Mouse (Mus musculus) hindbrain, embryonic 12.5 days (tissue): Measurements from ENCODE around the gene Tead2. TPM values are rescaled to one million over a fixed set of nuclear protein-coding genes. Genes with fewer than 3 reads are reported as not detected.
A peak's percentile ranks its signal among the peaks of the same experiment; 100 is the strongest.
"Not testable (repeated sequence)": the region's sequence is repeated elsewhere in the genome, so short reads cannot be mapped to it uniquely, and the experiment has no call there.

ENCODE experiments used
- ATAC-seq: fragments of 200-750 bp; cut with Nextera tagmentation; 2 replicates; pipeline ENCODE4 v1.8.0; 2017; ENCODE audit warnings: moderate TSS enrichment; ENCODE audit not compliant: low FRiP score
- H3K27ac ChIP-seq: fragments of 300-500 bp; sonication (generic); 2 replicates; pipeline ENCODE4 v1.5.1; 2016; ENCODE audit warnings: mild to moderate bottlenecking
- H3K27me3 ChIP-seq: fragments of 300-500 bp; sonication (generic); 2 replicates; pipeline ENCODE4 v1.6.1; 2016; ENCODE audit warnings: mild to moderate bottlenecking
- H3K36me3 ChIP-seq: fragments of 300-500 bp; sonication (generic); 2 replicates; pipeline ENCODE4 v1.6.1; 2016; ENCODE audit warnings: mild to moderate bottlenecking
- H3K4me1 ChIP-seq: fragments of 300-500 bp; sonication (generic); 2 replicates; pipeline ENCODE4 v1.6.1; 2016
- H3K4me2 ChIP-seq: fragments of 300-500 bp; sonication (generic); replicated peaks from 2 replicates; pipeline ENCODE4 v1.6.1; 2016; ENCODE audit warnings: mild to moderate bottlenecking
- H3K4me3 ChIP-seq: fragments of 300-500 bp; sonication (generic); 2 replicates; pipeline ENCODE4 v1.5.1; 2016; ENCODE audit warnings: mild to moderate bottlenecking
- H3K9ac ChIP-seq: fragments of 300-500 bp; sonication (generic); 2 replicates; pipeline ENCODE4 v1.6.1; 2016; ENCODE audit warnings: mild to moderate bottlenecking, moderate library complexity
- H3K9me3 ChIP-seq: fragments of 300-500 bp; sonication (generic); replicated peaks from 2 replicates; pipeline ENCODE4 v1.6.1; 2016; ENCODE audit warnings: mild to moderate bottlenecking
- WGBS: fragments of 180-500 bp; shearing (Covaris S2); methylation state at CpG from one replicate; pipeline ENCODE4 v1.1.7; 2016; 5-methylcytosine and 5-hydroxymethylcytosine counted together
- polyA plus RNA-seq: library from polyadenylated mRNA; unstranded; fragments of >200 nt; fragmentation: Nextera tagmentation; extraction: Ambion mirVana; gene quantifications from 2 replicates; pipeline ENCODE4 v1.2.1, GENCODE M21; 2016

Tead2 gene
- 185 and 208 TPM in 2 replicates for polyA plus RNA-seq

GRCm38 (mm10) chr7:45215673-45216441 lies at the start of gene Tead2:
Gene Tead2 (plus strand): TSS chr7:45215753.
- H3K27me3 ChIP-seq, result peaks cover 16% of the 10 kb centered on the region
- peak within 1 kb of the TSS; percentile 91 for H3K27ac ChIP-seq
- H3K9ac ChIP-seq, result peak within 1 kb of the TSS; percentile 83
- peak; percentile 57 for ATAC-seq
- H3K4me3 ChIP-seq, result peak within 1 kb of the TSS; percentile 70
- peak within 1 kb of the TSS; percentile 79 for H3K4me2 ChIP-seq
- H3K4me1 ChIP-seq, result peaks cover 44% of the 10 kb centered on the region
- WGBS, result under 1% methylated on average over 55 of the region's 55 CpGs
- peaks cover 30% of the 10 kb centered on the region for H3K36me3 ChIP-seq
- H3K9me3 ChIP-seq, result no peaks in the 10 kb centered on the region

GRCm38 (mm10) chr7:45166950-45167401 lies 48.6 kb upstream of the Tead2 start:
- WGBS, result 38% methylated on average over 5 of the region's 10 CpGs
- Histone ChIP-seq H3K4me1 (peaks cover 34% of the 10 kb centered on the region), H3K36me3 (no peaks in the 10 kb centered on the region), H3K9ac (peak overlapping the region; percentile 27; the same call in 1 of the 2 replicates), H3K27me3 (peaks cover 95% of the 10 kb centered on the region), H3K4me2 (no peak overlapping the region), H3K4me3 (no peak overlapping the region), H3K9me3 (peaks cover 12% of the 10 kb centered on the region), H3K27ac (no peak overlapping the region)
- ATAC-seq, result no peak

- peaks cover 12% of the 10 kb centered on the region for H3K9me3 ChIP-seq
- H3K27ac ChIP-seq, result no peak overlapping the region
- H3K4me2 ChIP-seq, result peak overlapping the region; percentile 1
- peak overlapping the region; percentile 9; the same call in 1 of the 2 replicates for H3K9ac ChIP-seq
- peaks cover 98% of the 10 kb centered on the region for H3K27me3 ChIP-seq
- ATAC-seq, result peak; percentile 36; the same call in 1 of the 2 replicates
- peaks cover 26% of the 10 kb centered on the region for H3K4me1 ChIP-seq
- no peak overlapping the region for H3K4me3 ChIP-seq
- 2% methylated on average over 19 of the region's 19 CpGs for WGBS
- H3K36me3 ChIP-seq, result no peaks in the 10 kb centered on the region
These were observed 47.6 kb upstream of the Tead2 start for GRCm38 (mm10) chr7:45167761-45168445.

- Histone ChIP-seq H3K9ac (no peak overlapping the region), H3K27ac (no peak overlapping the region), H3K36me3 (no peaks in the 10 kb centered on the region), H3K4me1 (peaks cover 25% of the 10 kb centered on the region), H3K4me3 (peak overlapping the region; percentile 6; the same call in 1 of the 2 replicates), H3K9me3 (peaks cover 12% of the 10 kb centered on the region), H3K4me2 (peak overlapping the region; percentile 26; the same call in 1 of the 2 replicates), H3K27me3 (peaks cover 96% of the 10 kb centered on the region)
- ATAC-seq, result no peak
- WGBS, result 3% methylated on average over 24 of the region's 24 CpGs
These were observed 46.9 kb upstream of the Tead2 start for GRCm38 (mm10) chr7:45168656-45169055.

- Histone ChIP-seq H3K4me2 (no peak overlapping the region), H3K4me1 (peaks cover 20% of the 10 kb centered on the region), H3K27me3 (peaks cover 96% of the 10 kb centered on the region), H3K36me3 (no peaks in the 10 kb centered on the region), H3K27ac (no peak overlapping the region), H3K9ac (no peak overlapping the region), H3K9me3 (peaks cover 12% of the 10 kb centered on the region), H3K4me3 (no peak overlapping the region)
- ATAC-seq, result no peak
- WGBS, result 95% methylated on average over 3 of the region's 3 CpGs
These were observed 46.1 kb upstream of the Tead2 start for GRCm38 (mm10) chr7:45169495-45169894.

- no peak for ATAC-seq
These were observed 42.6 kb upstream of the Tead2 start for GRCm38 (mm10) chr7:45172974-45173373.

GRCm38 (mm10) chr7:45173772-45174171 lies 41.8 kb upstream of the Tead2 start:
- H3K9me3 ChIP-seq, result peaks cover 12% of the 10 kb centered on the region
- H3K27me3 ChIP-seq, result peaks cover 96% of the 10 kb centered on the region
- H3K27ac ChIP-seq, H3K9ac ChIP-seq, H3K4me3 ChIP-seq, ATAC-seq, H3K36me3 ChIP-seq, H3K4me2 ChIP-seq: not testable (repeated sequence)
- peaks cover 16% of the 10 kb centered on the region for H3K4me1 ChIP-seq
- 59% methylated on average over 1 of the region's 1 CpGs for WGBS

More at GRCm38 (mm10) chr7:45172974-45173373, 42.6 kb upstream of the Tead2 start:
- H3K4me1 ChIP-seq, result peaks cover 24% of the 10 kb centered on the region
- no peak overlapping the region for H3K4me2 ChIP-seq
- peaks cover 12% of the 10 kb centered on the region for H3K9me3 ChIP-seq
- WGBS, result 66% methylated on average over 7 of the region's 7 CpGs
- H3K4me3 ChIP-seq, result no peak overlapping the region
- peaks cover 96% of the 10 kb centered on the region for H3K27me3 ChIP-seq
- H3K36me3 ChIP-seq, result no peaks in the 10 kb centered on the region
- H3K9ac ChIP-seq, result no peak overlapping the region
- no peak overlapping the region for H3K27ac ChIP-seq

GRCm38 (mm10) chr7:45174567-45175280 lies 40.8 kb upstream of the Tead2 start:
- H3K27ac ChIP-seq, result no peak overlapping the region
- no peak overlapping the region for H3K9ac ChIP-seq
- H3K4me3 ChIP-seq, result 0 out of 2 replicates have a peak overlapping the region, but pooled peaks have one; percentile 4
- H3K4me2 ChIP-seq, result peak overlapping the region; percentile 29
- no peaks in the 10 kb centered on the region for H3K36me3 ChIP-seq
- no peak for ATAC-seq
- 3% methylated on average over 29 of the region's 29 CpGs for WGBS
- H3K27me3 ChIP-seq, result peaks cover 96% of the 10 kb centered on the region
- peaks cover 16% of the 10 kb centered on the region for H3K4me1 ChIP-seq
- peaks cover 7% of the 10 kb centered on the region for H3K9me3 ChIP-seq

- Histone ChIP-seq H3K4me2 (no peak overlapping the region), H3K9ac (no peak overlapping the region), H3K36me3 (no peaks in the 10 kb centered on the region), H3K27me3 (peaks cover 96% of the 10 kb centered on the region), H3K9me3 (peaks cover under 1% of the 10 kb centered on the region; the same call in 1 of the 2 replicates), H3K27ac (no peak overlapping the region), H3K4me1 (peaks cover 16% of the 10 kb centered on the region), H3K4me3 (0 out of 2 replicates have a peak overlapping the region, but pooled peaks have one; percentile 10)
- no peak for ATAC-seq
- WGBS, result under 1% methylated on average over 13 of the region's 13 CpGs
These were observed 40.2 kb upstream of the Tead2 start for GRCm38 (mm10) chr7:45175398-45175797.

GRCm38 (mm10) chr7:45175929-45176328 lies 39.6 kb upstream of the Tead2 start:
- 1% methylated on average over 23 of the region's 23 CpGs for WGBS

GRCm38 (mm10) chr7:45176356-45176755 lies 39.2 kb upstream of the Tead2 start:
- Histone ChIP-seq H3K9ac (no peak overlapping the region), H3K36me3 (no peaks in the 10 kb centered on the region), H3K9me3 (no peaks in the 10 kb centered on the region), H3K27me3 (peaks cover 97% of the 10 kb centered on the region), H3K27ac (no peak overlapping the region), H3K4me2 (peak overlapping the region; percentile 25), H3K4me1 (peaks cover 22% of the 10 kb centered on the region), H3K4me3 (peak overlapping the region; percentile 10; the same call in 1 of the 2 replicates)
- no peak for ATAC-seq
- WGBS, result 3% methylated on average over 31 of the region's 31 CpGs

More at GRCm38 (mm10) chr7:45175929-45176328, 39.6 kb upstream of the Tead2 start:
- Histone ChIP-seq H3K9ac (no peak overlapping the region), H3K4me1 (peaks cover 17% of the 10 kb centered on the region), H3K4me2 (peak overlapping the region; percentile 25), H3K27me3 (peaks cover 96% of the 10 kb centered on the region), H3K27ac (no peak overlapping the region), H3K36me3 (no peaks in the 10 kb centered on the region), H3K4me3 (peak overlapping the region; percentile 10; the same call in 1 of the 2 replicates), H3K9me3 (no peaks in the 10 kb centered on the region)
- ATAC-seq, result no peak
